Mouse (Mus musculus) thymus, postnatal 25 days (tissue): ENCODE measurements around the gene Gabrg3.
"Not testable (repeated sequence)": the region's sequence is repeated elsewhere in the genome, so short reads cannot be mapped to it uniquely, and the experiment has no call there.

ENCODE experiments used
- DNase-seq: peaks from one replicate; pipeline ENCODE4 v3.0.0; 2022

Gabrg3 gene

DNA sequence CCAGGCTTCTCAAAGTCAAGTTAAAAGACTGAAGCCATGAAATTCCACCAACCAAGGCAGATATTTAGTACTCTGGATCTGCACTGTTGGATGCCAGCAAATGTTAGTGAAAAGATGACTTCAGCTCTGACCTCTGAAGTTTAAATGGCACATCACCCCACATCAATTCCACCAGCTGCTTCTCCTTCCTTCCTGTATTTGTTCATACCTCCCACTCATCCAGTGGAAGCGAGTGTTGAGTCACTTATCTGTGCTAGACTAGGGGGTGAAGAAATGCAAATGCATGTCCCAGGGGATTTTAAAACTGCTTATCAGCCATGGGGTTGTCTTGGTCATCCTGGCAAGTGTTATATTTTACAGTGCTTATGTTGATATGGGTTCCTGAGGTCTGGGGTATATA, 79.7 kb downstream of the Gabrg3 start:
- no peak for DNase-seq

DNA sequence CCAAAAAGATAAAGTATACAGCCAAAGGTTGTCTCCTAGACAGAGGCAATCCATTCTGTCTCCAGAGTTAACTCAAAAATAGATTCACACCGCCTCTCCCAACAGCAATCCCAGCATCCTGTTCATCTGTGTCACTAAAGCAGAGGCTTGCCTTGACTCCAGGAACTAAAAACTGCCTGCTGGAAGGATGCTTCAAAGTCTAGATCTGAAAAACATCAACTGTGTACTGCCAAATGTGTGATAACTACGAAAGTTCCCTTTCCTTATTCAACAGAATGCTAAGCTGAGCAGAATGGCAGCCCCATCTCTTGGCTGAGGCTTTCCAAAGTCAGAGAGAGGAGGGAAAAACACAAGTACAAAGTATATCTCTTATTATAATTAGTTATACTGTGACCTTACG, 90.3 kb downstream of the Gabrg3 start:
- no peak for DNase-seq

DNA sequence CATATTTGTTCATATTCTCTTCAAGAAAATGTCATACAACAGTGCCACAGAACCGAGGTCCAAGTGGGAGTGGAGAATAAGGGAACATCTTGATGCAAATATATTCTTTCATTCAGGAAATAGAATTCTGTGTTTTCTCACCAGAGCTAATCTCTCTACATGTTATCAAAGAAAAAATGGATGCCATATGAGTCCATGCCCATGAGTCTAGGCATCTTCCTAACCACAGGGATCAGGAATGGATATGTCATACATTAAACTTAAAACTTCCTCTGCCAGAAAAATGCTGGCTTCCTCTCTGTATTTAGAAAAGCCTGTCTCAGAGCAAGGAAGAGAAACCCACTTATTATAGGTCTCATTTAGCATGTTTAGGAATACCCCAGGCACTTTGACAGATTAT, 92.9 kb downstream of the Gabrg3 start:
- no peak for DNase-seq

- no peak for DNase-seq
Measured at GRCm38 (mm10) chr7:57293564-57293963, 93.4 kb downstream of the Gabrg3 start.

- DNase-seq: no peak
Measured at GRCm38 (mm10) chr7:57283186-57283585, 103.8 kb downstream of the Gabrg3 start.

GRCm38 (mm10) chr7:57278841-57279240, 108.1 kb downstream of the Gabrg3 start:
- no peak for DNase-seq

- DNase-seq: no peak
Measured at GRCm38 (mm10) chr7:57260201-57260600, 126.8 kb downstream of the Gabrg3 start.

DNA sequence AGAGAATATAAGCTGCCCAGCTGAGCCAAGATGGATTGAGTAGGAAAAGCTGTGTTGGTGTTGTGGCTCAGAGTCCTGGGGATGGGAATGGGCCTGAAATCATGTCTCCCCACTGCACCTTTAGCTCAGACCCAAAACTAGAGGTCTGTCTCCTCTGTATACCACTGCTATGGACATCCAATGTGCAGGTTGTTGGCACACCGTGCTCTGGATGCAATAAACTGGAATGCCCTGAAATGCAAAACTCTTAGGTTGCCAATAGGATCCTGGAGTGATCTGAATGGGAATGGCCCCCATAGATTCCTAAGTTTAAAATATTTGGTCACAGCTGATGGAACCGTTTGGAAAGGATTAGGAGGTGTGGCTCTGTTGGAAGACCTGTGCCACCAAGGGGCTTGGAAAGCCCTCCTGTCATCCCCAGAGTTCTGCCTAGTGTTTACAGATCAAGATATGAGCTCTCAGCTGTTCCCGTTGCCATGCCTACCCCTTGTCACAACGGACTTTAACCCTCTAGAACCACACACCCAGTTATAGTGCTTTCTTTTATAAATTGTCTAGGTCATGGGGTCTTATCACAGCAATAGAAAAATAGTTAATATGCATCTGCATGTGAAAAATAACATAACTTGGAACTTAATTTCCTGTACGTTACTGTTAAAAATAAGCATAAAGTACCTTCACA, 128.0 kb downstream of the Gabrg3 start:
- DNase-seq: no peak

- DNase-seq: no peak
Measured at GRCm38 (mm10) chr7:57243981-57244380, 143.0 kb downstream of the Gabrg3 start.

DNA sequence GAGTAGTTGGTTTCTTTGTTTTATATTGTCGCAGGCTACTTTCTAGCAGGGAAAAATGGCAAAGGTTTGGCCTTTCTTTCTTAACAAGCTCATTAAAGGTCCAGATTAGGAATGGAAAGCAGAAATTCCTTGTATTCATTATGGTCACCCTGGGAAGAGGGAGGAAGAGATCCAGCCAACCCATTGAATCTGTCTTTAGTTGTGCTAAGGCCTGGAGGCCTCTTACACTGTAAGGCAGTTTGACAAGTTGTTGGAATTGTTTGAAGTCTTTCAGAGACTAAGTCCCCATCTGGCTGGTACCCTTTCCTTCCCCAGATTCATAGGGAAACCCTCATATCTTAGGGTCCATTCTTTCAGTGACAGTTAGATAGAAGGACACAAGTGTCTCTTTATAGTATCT, 172.9 kb downstream of the Gabrg3 start:
- no peak for DNase-seq

DNA sequence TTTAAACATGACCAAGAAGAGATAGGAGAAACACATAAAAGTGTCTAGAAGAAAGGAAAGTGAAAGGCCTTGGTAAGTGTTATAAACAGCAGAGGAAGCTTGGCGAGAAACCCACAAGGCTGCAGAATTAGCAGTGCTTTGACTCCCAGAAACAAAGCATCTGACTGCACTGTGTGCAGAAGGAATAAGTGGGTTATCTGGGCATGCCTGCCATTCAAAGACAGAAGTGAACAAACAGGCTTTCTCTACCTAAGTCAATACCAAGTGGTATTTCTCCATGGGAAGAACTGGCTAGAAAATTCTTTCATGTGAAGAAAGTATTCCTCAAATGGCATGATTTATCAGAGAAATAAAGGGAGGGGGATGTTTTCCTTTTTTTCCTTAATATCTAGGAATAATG, 201.0 kb downstream of the Gabrg3 start:
- no peak for DNase-seq

DNA sequence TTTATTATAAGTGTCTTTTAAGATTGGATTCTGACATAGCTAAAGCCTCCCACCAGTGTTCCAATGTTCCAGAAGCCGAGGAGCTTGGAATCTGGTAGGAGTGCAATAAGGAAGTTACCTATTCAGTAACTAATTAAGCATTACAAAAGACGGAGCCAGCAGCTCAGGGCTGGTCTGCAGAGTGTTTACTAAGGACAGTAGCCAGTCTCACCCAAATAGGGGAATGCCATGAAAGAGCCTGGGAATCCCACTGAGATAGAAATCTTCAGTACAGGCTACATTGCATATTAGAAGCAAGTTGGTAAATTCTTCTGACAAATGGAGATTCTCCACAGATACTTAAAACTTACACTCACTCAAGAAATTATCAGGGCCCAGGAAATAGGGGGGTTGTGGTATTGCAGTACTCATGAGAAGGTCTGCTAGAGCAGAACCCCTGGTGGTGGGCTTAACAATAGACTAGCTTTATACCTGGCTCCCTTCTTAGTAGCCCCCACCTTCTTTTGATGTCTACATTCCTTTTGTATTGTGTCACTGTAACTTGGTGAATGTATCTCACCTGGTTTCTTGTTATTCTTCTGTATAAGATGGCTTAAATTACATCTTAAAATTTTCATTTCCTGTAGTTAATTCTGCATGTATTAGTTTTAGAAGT, 211.0 kb downstream of the Gabrg3 start:
- not testable (repeated sequence) for DNase-seq

- no peak for DNase-seq
Measured at GRCm38 (mm10) chr7:57166931-57167330, 220.1 kb downstream of the Gabrg3 start.

DNA sequence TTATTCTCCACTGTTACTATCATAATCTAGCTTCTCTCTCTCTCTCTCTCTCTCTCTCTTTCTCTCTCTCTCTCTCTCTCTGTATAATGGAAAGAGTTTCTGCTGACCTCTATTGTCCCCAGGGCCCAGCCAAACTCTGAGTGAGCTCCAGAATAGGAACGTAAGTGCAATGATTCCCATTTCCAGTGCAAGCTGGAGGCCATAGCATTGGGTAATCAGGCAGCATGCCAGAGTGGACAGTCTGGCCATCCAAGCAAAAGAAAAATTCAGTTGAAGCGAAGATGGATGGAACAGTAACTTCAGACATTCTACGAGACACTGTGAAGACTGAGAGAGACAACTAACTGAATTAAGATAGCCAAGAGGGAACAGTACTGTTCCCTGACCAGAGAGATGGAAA, 228.8 kb downstream of the Gabrg3 start:
- no peak for DNase-seq

- no peak for DNase-seq
Measured at GRCm38 (mm10) chr7:57153743-57154142, 233.2 kb downstream of the Gabrg3 start.

DNA sequence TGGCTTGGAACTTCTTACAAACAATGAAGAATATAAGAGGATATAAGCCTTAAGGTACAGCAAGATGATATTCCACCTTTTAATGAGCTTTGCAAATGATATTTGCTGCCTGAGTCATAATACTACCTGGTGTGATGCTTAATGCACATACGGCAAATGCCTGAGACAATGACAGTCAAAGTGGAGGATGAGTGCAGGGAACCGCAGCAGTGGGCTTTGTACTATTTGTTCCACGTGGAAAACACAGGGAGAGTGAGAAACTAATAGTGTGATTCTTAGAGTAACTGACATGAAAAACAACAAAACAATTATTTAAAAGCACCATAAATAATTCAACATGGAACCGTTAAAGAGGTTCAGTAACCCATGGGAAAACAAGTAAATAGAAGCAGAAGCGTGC, 236.2 kb downstream of the Gabrg3 start:
- no peak for DNase-seq

GRCm38 (mm10) chr7:57138072-57138704, 248.8 kb downstream of the Gabrg3 start:
- DNase-seq: no peak

DNA sequence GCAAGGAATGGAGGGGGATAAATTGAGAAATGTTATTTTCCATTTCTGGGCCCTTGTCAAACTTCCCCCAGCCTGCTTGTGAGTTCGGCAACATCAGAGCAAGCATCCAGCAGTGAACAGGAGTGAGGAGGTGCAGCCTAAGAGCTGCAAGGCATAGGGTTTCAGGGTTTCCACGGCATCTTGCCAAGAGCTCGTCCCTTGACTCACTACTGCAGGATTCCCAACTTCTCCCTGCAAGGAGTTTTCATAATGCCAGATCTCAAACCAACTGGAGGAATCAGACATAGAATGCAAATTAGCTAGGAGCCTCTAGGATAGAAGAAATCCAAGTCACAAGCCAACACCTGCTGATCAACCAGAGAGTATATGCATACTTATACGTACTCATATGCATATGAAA, 254.0 kb downstream of the Gabrg3 start:
- no peak for DNase-seq

GRCm38 (mm10) chr7:57132471-57132870, 254.5 kb downstream of the Gabrg3 start:
- no peak for DNase-seq

- no peak for DNase-seq
Measured at GRCm38 (mm10) chr7:57100065-57100464, 286.9 kb downstream of the Gabrg3 start.

GRCm38 (mm10) chr7:57082071-57082470, 304.9 kb downstream of the Gabrg3 start:
- DNase-seq: no peak

GRCm38 (mm10) chr7:57071435-57072160, 315.4 kb downstream of the Gabrg3 start:
- DNase-seq: no peak

- DNase-seq: no peak
Measured at GRCm38 (mm10) chr7:57065398-57065797, 321.6 kb downstream of the Gabrg3 start.
